9 mouse cellular contexts compared by ENCODE assay signal in the genomic region with DNA sequence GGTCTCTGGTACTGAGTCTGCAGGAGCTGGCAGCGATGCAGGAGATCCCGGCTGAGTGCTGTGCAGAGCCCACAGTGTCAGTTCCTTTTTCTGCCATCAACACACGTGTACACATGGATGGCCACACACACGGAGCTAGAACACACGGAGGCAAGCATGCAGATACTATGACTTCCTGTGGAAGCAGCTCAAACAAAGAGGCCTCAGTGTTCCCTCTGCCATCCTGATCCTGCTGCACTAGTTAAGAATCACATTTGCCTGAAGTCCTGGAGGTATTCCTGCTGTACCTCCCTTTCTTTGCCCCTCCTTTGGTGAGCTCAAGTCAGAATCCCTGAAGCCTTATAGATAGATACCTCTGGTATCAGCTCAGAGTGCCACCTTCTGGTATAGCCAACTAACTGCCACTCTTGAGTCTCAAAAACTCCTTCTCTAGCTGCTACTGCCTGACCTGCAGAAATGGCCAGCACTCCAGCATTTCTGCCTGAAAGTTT.
DNase-seq lines count a peak whose midpoint lies in the region; ATAC-seq and TF ChIP-seq lines count a peak whose summit lies in the region.
"Had no signal": no experiment of that assay in that cellular context is flagged by ENCODE, and none has a peak within 500 bp of the region (broad histone marks: within the 10 kb centered on the region; RNA-seq: fewer than 3 reads in every experiment).

No protein-coding gene starts in this region.

- peak; percentile 31 for DNase-seq in adrenal gland, postnatal 14 days
- DNase-seq in adrenal gland, adult 8-10 months = no peak
- peak; percentile 66 for DNase-seq in limb, embryonic 14.5 days (ENCODE audit: low spot score)
- no peak for DNase-seq in limb, embryonic 10.5 days (ENCODE audit: low spot score)
- peak; percentile 60 for DNase-seq in embryonic facial prominence, embryonic 11.5 days (ENCODE audit: low spot score)
- peak; percentile 6 for DNase-seq in lung, postnatal 25 days (ENCODE audit: low spot score)

- H3K27me3 ChIP-seq in limb, embryonic 14.5 days (ENCODE audit: control insufficient read depth, insufficient read depth, low read length) = no peaks in the 10 kb centered on the region
- H3K27me3 ChIP-seq in limb, embryonic 10.5 days (ENCODE audit: low read depth, poor library complexity, severe bottlenecking) = no peaks in the 10 kb centered on the region
- H3K27me3 ChIP-seq in embryonic facial prominence, embryonic 11.5 days (ENCODE audit: control insufficient read depth, insufficient read depth, low read length) = no peaks in the 10 kb centered on the region
- H3K27me3 ChIP-seq: embryonic facial prominence, embryonic 12.5 days had no signal

- no peaks in the 10 kb centered on the region for H3K36me3 ChIP-seq in limb, embryonic 14.5 days (ENCODE audit: control insufficient read depth, insufficient read depth, low read length)
- H3K36me3 ChIP-seq in limb, embryonic 10.5 days = no peaks in the 10 kb centered on the region
- no peaks in the 10 kb centered on the region for H3K36me3 ChIP-seq in embryonic facial prominence, embryonic 11.5 days (replicated peaks; ENCODE audit: control insufficient read depth, insufficient read depth, low read depth, low read length)
- H3K36me3 ChIP-seq: embryonic facial prominence, embryonic 12.5 days had no signal

- no peak for ATAC-seq in limb, embryonic 14.5 days (ENCODE audit: low FRiP score, low read depth)
- no peak for ATAC-seq in embryonic facial prominence, embryonic 11.5 days (replicated peaks; ENCODE audit: insufficient number of reproducible peaks, low FRiP score, low TSS enrichment, low read depth)
- ATAC-seq in erythroid progenitor cell, adult 5-6 weeks (replicated peaks; ENCODE audit: low FRiP score, poor library complexity, severe bottlenecking) = no peak
- ATAC-seq in erythroblast, adult 5-6 weeks (replicated peaks; ENCODE audit: low FRiP score, poor library complexity, severe bottlenecking) = no peak

- no peak overlapping the region for H3K9ac ChIP-seq in limb, embryonic 14.5 days (ENCODE audit: low read depth, low read length, severe bottlenecking)
- no peak overlapping the region for H3K9ac ChIP-seq in embryonic facial prominence, embryonic 11.5 days (replicated peaks; ENCODE audit: low read length)
- H3K9ac ChIP-seq: embryonic facial prominence, embryonic 12.5 days had no signal

- H3K4me2 ChIP-seq in limb, embryonic 14.5 days (replicated peaks; ENCODE audit: low read depth, low read length, severe bottlenecking) = no peak overlapping the region
- H3K4me2 ChIP-seq in embryonic facial prominence, embryonic 11.5 days (ENCODE audit: low read depth, low read length) = no peak overlapping the region
- H3K4me2 ChIP-seq: embryonic facial prominence, embryonic 12.5 days had no signal

- H3K4me1 ChIP-seq in limb, embryonic 14.5 days (ENCODE audit: control insufficient read depth, insufficient read depth, low read length) = no peaks in the 10 kb centered on the region
- H3K4me1 ChIP-seq in limb, embryonic 10.5 days = peaks cover 7% of the 10 kb centered on the region
- no peaks in the 10 kb centered on the region for H3K4me1 ChIP-seq in embryonic facial prominence, embryonic 11.5 days (ENCODE audit: control insufficient read depth, insufficient read depth, low read length)
- H3K4me1 ChIP-seq: embryonic facial prominence, embryonic 12.5 days had no signal

- no peak overlapping the region for H3K4me3 ChIP-seq in limb, embryonic 14.5 days (replicated peaks; ENCODE audit: low read length)
- H3K4me3 ChIP-seq in limb, embryonic 10.5 days = no peak overlapping the region
- no peak overlapping the region for H3K4me3 ChIP-seq in embryonic facial prominence, embryonic 11.5 days (ENCODE audit: low read depth, low read length)
- H3K4me3 ChIP-seq: embryonic facial prominence, embryonic 12.5 days had no signal

- WGBS in limb, embryonic 14.5 days = 65% methylated on average over 5 of the region's 5 CpGs
- 91% methylated on average over 5 of the region's 5 CpGs for WGBS in limb, embryonic 10.5 days
- WGBS in embryonic facial prominence, embryonic 11.5 days = 54% methylated on average over 5 of the region's 5 CpGs

- no peak for TF ChIP-seq POLR2A in limb, embryonic 14.5 days (IDR thresholded peaks at IDR 0.05; ENCODE audit: borderline replicate concordance, extremely low read depth, insufficient read depth, insufficient read length)

- H3K9me3 ChIP-seq in limb, embryonic 14.5 days (ENCODE audit: control insufficient read depth, low read length) = no peaks in the 10 kb centered on the region
- no peaks in the 10 kb centered on the region for H3K9me3 ChIP-seq in limb, embryonic 10.5 days (replicated peaks)
- no peaks in the 10 kb centered on the region for H3K9me3 ChIP-seq in embryonic facial prominence, embryonic 11.5 days (replicated peaks; ENCODE audit: control insufficient read depth, low read length)
- H3K9me3 ChIP-seq: embryonic facial prominence, embryonic 12.5 days had no signal

- H3K27ac ChIP-seq in limb, embryonic 14.5 days (replicated peaks; ENCODE audit: low read depth, low read length) = no peak overlapping the region
- H3K27ac ChIP-seq in limb, embryonic 10.5 days = no peak overlapping the region
- H3K27ac ChIP-seq in embryonic facial prominence, embryonic 11.5 days (replicated peaks; ENCODE audit: low read depth, low read length) = no peak overlapping the region
- H3K27ac ChIP-seq: embryonic facial prominence, embryonic 12.5 days had no signal

Comparison
In these comparisons a context has a peak if more than half of its experiments do, and no peak if none do; other contexts are left out.
1. DNase-seq: peak in adrenal gland, postnatal 14 days (single experiment), limb, embryonic 14.5 days (single experiment), embryonic facial prominence, embryonic 11.5 days (single experiment) and lung, postnatal 25 days (single experiment); none in adrenal gland, adult 8-10 months (single experiment) and limb, embryonic 10.5 days (single experiment).